Mouse (Mus musculus): ENCODE results near the gene Srpk2. TPM values are rescaled to one million over a fixed set of nuclear protein-coding genes. Genes with fewer than 3 reads are reported as not detected.
"Not testable (repeated sequence)": the region's sequence is repeated elsewhere in the genome, so short reads cannot be mapped to it uniquely, and the experiment has no call there.

Srpk2 gene
- total RNA-seq (2015; ENCODE audit: low replicate concordance) (8.6 and 12.6 TPM in 2 replicates), total RNA-seq (2017; ENCODE audit: low replicate concordance) (10.1 and 12.8 TPM in 2 replicates)

DNA sequence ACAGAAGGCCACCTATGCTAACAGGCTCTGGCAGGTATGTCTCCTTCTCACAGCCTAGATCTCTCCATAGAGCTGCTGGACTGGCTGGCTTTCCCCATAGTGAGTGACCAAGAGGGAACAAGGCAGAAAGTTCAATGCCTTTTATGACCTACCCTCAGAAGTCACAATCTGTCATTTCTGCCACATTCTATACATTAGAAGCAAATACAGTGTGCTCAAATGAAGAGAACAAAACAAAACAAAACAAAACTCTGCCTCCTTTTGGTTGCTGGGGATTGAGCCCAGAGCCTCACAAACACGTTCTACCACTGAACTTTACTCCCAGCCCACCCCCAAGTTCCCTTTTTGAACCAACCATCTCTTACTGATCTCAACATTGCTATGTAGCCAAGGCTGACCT is at the start of gene Srpk2:
Gene Srpk2, minus strand, starts transcription at position 101 of the 400 bp plus-strand sequence.
- ATAC-seq (replicated peaks; ENCODE audit: low FRiP score, poor library complexity, severe bottlenecking): no peak

DNA sequence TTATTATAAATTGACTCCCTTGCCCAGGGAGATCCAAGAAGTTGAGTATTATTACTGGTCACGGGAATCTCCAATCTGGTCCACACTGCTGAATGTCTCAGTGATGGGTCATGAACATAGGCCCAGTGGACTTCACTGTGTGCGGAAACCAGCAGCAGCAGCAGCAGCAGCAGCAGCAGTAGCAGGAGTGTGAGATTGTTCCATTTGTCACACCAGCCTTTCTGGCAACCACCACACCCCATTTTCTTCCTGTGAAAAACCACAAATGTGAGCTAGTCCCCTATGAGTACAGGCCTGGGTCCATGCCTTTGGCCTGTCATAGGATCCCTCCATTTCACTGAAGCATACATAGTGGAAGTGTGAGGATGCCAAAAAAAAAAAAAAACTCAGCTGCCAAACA is 37.5 kb upstream of the Srpk2 start:
- no peak for ATAC-seq (replicated peaks; ENCODE audit: low FRiP score, poor library complexity, severe bottlenecking)

GRCm38 (mm10) chr5:23718881-23719328 is 34.5 kb upstream of the Srpk2 start:
- ATAC-seq (replicated peaks; ENCODE audit: low FRiP score, poor library complexity, severe bottlenecking): no peak

DNA sequence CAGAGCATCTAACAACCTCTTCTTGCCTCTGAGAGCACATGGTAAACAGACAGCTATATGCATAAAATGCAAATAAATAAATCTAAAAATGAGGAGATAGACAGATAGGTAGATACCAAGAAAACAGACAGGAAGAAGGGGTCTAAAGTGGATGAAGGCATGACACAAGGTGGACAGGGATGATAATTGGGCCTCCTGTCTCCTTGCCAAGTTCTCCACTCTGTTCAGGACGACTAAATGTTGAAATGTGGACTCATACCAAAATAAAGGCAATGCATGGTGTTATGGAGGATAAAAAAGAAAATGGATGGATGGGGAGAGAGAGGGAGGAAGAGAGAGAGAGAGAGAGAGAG is 33.7 kb upstream of the Srpk2 start:
- ATAC-seq (replicated peaks; ENCODE audit: low FRiP score, poor library complexity, severe bottlenecking): no peak

DNA sequence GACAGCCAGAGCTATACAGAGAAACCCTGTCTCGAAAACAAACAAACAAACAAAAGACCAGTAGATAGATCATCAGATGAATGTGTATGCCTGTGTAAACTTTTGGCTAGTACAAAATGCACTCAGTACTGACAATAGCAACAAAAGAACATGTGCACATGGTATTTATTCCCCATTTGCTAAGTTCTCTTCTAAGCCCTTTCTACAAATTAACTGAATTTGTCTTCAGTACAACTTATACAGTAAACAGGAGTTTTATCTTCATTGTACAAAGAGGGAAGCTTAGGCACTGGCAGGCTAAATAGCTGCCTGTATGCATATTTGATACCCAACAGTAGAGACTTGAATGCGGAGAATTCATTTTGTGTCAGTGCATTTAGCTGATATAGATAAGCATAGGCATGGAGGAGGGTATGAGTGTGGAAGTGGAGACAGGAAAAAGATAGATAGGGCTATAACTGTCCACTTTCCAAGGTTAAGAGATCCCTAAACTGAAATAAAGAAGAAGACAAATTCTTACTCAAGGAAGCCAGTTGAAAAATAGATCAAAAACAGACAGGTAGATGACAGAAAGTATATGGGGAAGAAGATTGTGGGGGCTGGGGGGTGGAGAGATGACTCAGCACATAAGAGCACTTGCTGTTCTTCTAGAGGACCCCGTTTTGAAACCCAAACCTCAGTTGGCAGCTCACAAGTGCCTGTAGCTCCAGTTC is 33.2 kb upstream of the Srpk2 start:
- no peak for ATAC-seq (replicated peaks; ENCODE audit: low FRiP score, poor library complexity, severe bottlenecking)

DNA sequence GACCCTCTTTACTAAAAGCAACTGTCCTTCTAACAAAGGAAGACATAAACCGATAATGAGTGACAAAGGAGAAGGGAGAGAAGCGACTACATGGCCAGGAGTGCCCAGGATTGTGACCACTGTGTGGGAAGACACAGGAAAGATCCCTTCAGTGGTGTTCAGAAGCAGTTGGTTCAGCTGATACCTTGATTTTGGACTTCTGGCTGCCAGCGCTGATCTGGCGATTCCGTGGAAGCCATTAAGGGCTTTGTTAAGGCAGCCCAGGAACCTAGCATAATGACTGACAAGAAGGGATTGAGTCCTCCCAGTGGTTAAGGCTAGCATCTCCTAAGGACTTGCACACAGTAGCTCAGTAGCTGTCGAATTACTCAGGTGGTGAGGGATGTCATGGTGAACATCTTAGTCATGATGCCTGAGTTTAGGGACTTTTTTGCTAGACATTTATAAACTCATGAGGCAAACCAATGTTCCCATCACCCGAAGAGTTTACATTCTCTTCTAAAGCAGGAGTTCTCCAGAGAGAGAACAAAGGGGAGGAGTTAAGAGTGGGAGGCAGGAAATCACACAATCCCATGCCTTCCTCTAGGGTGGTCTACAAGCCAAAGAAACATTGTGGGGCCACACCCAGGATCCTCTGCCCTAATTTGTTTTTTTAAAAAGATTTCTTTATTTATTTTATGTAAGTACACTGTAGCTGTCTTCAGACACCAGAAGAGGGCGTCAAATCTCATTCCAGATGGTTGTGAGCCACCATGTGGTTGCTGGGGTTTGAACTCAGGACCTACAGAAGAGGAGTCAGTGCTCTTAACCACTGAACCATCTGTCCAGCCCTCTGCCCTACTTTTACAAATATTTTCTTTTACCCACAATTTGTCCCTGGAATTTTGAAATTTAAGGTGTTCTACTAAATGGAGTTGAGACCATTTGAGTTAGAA is 29.3 kb upstream of the Srpk2 start:
- ATAC-seq (replicated peaks; ENCODE audit: low FRiP score, poor library complexity, severe bottlenecking): no peak

DNA sequence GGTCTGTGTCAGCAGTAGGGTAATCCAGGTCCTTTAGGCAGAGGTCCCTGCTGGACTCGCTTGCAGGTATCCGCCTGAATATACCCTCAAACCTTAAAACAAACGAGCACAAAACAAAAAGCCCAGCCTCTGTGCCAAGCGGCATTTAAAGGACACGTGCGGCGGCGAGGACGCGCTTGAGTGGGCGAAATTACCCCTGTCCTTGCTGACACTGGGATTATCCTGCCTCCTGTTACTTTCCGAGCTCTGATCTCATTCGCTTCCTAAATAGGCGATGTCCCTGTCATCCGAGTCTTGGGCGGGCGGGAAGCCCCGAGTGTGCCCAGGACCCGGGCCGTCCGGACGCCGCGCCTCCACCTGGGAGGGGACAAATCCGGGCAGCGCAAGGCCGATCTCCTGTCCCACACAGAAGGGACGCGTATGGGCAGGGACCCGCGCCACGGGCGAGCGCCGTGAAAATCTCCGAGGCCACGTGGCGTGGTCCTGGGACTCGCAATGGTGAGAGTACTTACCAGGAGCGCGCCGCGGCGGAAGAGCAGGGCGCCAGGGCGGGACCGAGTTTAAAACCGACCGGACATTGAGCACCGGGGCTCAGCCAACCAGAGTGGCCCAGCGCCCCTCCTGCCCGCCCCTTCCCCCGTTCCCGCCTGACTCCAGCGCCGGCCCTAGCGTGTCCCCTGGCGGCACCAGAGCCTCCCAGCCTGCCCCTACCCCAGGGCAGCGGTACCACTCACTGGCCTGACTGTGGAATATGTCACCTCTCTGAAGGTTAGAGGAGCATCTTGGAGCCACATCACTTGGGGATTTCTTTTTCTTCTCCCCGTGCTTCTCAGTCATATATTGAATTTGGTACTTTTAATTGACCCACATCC is 27.9 kb upstream of the Srpk2 start:
- peak; percentile 96 for ATAC-seq (replicated peaks; ENCODE audit: low FRiP score, poor library complexity, severe bottlenecking)

DNA sequence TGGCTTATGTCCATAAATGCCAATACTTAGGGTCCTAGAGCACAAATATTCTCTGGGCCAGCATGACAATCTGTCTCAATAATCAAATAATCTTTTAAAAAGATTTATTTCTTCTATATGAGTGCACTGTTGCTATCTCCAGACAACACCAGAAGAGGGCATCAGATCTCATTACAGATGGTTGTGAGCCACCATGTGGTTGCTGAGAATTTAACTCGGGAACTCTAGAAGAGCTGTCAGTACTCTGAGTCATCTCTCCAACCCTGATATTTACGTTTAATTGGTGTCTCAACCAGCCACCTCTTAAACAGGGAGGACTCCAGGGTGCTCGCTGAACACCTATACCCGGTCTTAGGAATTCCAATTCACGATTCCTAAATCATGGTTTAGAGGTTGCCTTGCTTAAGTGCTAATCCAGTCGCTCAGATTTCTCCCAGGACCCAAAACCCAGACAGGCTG is 27.3 kb upstream of the Srpk2 start:
- ATAC-seq (replicated peaks; ENCODE audit: low FRiP score, poor library complexity, severe bottlenecking): not testable (repeated sequence)

DNA sequence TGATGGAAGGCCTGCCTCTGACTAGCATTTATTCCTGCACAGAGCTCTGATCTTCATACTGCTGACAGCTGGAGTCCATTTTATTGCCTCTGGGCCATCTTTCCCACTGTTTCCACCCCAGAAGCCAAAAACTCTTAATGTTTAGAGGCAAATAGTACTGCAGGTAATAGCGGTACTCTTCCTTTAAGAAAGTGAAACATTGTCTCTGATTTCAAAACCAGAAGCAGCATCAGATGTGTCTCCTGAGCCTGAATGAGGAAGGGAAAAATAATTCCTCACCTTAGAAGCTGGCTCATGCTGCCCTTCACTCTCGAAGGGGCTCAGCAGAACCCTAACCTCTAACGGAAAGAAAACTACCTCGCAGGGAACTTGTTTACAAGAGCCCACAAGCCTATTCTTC is 26.8 kb upstream of the Srpk2 start:
- no peak for ATAC-seq (replicated peaks; ENCODE audit: low FRiP score, poor library complexity, severe bottlenecking)

- ATAC-seq (replicated peaks; ENCODE audit: low FRiP score, poor library complexity, severe bottlenecking): no peak
Observed at GRCm38 (mm10) chr5:23709661-23710060, 25.2 kb upstream of the Srpk2 start.

DNA sequence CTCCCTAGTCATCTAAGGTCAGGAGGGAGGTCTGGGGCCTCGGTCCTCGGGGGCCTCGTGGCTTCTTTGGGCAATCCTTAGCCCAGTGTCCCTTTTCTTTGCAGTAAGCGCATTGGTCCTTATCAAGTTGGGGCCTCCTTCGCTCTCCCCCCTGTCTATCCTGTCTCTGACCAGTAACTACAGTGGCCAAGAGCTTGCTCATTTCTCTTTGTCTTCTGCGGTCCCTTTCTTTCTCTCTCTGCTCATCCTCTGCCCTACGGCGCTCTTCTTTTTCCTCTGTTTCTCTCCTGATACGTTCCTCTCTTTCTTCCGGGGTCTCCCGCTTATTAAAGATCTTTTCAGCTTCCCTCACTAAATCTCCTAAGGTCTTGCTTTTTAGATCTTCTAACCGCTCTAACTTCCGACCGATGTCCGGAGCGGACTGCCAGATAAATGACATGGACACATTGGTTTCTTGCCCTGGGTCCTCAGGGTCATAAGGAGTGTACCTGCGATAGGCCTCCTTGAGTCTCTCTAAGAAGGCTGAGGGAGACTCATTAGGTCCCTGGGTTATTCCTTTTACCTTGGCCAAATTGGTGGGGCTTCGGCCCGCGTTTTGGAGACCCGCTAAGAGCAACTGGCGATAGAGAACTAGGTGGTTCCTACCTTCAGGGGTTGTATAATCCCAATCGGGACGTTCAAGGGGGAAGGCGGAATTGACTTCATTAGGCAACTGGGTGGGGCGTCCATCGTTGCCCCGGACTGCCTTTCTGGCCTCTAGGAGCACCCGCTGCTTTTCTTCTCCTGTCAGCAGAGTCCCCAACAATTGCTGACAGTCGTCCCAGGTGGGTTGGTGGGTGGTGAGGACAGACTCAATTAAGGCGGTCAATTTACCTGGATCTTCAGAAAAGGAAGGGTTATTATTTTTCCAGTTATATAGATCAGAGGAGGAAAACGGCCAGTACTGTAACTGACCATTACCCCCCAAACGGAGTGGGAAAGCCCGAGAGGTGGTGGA is 22.5 kb upstream of the Srpk2 start:
- ATAC-seq (replicated peaks; ENCODE audit: low FRiP score, poor library complexity, severe bottlenecking): not testable (repeated sequence)

GRCm38 (mm10) chr5:23697457-23697856 is 13.0 kb upstream of the Srpk2 start:
- no peak for ATAC-seq (replicated peaks; ENCODE audit: low FRiP score, poor library complexity, severe bottlenecking)

DNA sequence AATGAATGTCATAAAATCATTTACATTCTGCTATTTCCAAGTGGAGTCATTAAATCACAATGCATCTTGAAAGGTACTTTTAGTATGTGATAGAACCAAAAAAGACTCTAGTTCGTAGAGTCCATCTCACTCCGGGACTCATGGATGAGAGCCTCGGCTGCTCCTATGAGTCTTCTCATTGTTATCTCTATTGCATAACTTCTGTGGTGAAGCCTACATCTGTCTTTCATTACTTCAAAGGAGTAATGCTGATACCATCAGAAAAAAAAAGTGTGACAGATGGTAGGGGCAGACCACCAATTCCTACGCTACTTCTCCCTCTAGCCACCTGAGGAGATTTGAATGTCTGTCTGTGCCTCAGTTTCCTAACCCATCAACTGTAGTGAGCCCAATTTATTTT is 986 bp downstream of the Srpk2 start:
- no peak for ATAC-seq (replicated peaks; ENCODE audit: low FRiP score, poor library complexity, severe bottlenecking)

DNA sequence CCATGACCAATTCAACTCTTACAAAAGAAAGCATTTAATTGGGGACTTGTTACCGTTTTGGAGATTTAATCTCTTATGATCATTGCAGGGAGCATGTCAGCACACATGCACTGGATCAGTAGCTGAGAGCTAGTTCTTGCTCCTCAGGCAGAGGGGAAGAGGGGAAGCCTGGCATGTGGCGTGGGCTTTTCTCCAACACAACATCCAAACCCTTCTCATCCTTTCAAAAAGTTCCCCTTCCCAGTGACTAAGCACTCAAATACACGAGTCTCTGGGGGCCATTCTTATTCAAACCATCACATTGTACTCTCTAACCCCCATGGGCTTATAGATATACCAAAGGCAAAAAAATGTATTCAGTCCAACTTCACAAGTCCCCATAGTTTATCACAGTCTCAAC is 5.4 kb downstream of the Srpk2 start:
- no peak for ATAC-seq (replicated peaks; ENCODE audit: low FRiP score, poor library complexity, severe bottlenecking)

DNA sequence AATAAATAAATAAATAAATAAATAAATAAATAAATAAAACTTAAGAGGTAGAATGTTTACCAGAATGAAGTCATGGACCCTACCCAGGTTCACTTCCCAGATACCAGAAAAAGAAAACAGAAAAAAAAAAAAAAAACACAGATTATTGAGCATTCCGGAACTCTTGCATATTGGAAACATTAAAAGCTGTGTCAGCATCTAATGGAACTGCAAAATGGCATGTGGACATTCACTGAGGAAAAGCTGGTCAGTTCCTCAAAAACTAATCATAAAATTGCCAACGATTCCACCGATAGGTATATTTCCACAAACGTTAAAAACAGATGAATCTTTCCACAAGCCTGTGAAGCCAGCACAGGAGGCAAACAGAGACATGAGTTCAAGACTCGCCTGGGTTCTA is 6.5 kb downstream of the Srpk2 start:
- no peak for ATAC-seq (replicated peaks; ENCODE audit: low FRiP score, poor library complexity, severe bottlenecking)

GRCm38 (mm10) chr5:23677072-23677453 is 7.4 kb downstream of the Srpk2 start:
- no peak for ATAC-seq (replicated peaks; ENCODE audit: low FRiP score, poor library complexity, severe bottlenecking)

DNA sequence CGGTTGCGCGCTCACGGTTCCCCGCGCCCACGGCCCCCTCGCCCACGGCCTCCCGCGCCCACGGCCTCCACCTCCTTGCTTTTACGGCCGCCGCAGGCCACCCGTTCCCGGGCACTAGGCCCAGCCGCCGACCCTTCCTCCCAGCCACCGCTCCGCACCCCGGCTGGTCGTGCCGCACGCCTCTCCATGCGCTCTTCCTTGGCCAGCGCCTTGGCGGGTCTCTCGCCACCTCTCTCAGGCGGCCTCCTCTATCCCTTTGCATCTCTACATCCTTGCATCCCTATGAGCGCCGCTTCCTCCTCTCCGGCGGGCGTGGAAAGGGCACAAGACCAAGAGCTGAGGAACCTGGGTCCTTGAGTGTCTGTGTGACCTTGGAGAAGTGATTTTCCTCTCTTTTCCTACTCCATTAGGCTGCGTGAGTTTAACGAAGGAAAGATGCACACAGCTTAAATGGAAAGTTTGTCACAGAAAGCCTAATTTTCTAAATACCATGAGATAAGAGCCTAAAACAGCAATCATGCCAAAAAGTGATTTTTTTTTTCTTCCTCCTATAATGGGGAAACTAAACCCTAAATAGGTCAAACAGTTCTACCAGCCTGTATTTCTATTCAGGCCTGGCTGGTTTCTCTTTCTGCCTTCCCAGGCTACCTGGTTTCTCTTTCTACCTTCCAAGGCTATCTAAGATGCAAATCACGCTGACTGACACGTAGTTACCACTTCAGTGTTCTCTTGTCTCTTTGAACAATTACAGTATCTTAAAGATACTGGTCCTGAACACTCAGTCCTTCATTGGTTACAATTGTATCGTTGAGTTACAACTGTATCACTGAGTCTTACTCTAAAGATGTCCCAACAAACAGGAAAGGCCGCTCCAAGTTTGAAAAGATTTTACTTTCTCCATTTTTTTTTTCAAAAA is 8.0 kb downstream of the Srpk2 start:
- no peak for ATAC-seq (replicated peaks; ENCODE audit: low FRiP score, poor library complexity, severe bottlenecking)

All from erythroid progenitor cell, adult 5-6 weeks (primary cell).